Mouse (Mus musculus) pancreas, adult 10 weeks (tissue): ENCODE results near the gene Kcnj3. TPM values are rescaled to one million over a fixed set of nuclear protein-coding genes. Genes with fewer than 3 reads are reported as not detected.

Experiments used
- polyA plus RNA-seq: library from polyadenylated mRNA; stranded (reverse); fragments of 350-450 nt; fragmentation: Illumina TruSeq; extraction: RNeasy Lipid Tissue Mini Kit (QIAGEN cat#74804); gene quantifications from one replicate; pipeline ENCODE4 v1.2.3, GENCODE M21; 2015; ENCODE audit warnings: low read depth, low replicate concordance; ENCODE audit not compliant: insufficient read depth

Kcnj3 gene
- not detected for polyA plus RNA-seq

DNA sequence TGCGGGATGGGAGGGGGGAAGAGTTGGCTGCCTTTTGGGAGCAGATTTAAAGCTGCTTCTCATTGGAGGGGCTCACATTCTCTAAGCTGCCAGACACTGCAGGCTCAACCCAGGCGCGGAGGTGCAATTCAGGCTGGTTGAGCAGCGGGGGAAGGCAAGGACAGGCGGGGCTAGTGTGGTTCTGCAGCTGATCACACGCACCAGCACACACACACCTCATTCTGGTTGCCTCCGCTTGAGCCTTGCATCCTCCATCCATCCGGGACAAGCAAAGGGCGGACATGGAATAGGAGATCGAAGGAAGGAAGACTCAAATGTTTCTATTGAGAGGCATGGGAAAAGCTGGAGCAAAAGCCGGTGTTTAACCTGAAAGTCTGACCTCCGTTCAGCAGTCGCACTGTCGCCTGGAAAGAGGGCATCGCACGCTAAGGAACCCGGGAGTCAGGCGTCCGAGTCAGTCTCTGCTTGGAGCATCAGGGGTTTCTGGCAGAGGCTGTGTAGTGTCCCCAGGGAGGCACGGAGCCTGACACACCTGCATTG, at the start of gene Kcnj3:
TSS of gene Kcnj3 (plus strand) at position 250 of the 540 bp plus-strand sequence.

